Mouse (Mus musculus) kidney, adult 2 months (tissue): Measurements from ENCODE around the gene Sh3glb2.

Experiments
- CTCF ChIP-seq: fragments of 200-500 bp; conservative IDR thresholded peaks from 2 replicates; pipeline ENCODE4 v1.5.1; 2011; ENCODE audit warnings: low read depth, mild to moderate bottlenecking, control low read depth, low read length, moderate library complexity, mixed read lengths; ENCODE audit not compliant: insufficient read depth, insufficient read length
- POLR2A ChIP-seq: fragments of 200-500 bp; IDR thresholded peaks from one replicate; pipeline ENCODE4 v1.6.1; 2011; ENCODE audit warnings: low read depth, low read length, control low read depth

- TF ChIP-seq CTCF, result no peak
- TF ChIP-seq POLR2A, result no peak
Observed at GRCm38 (mm10) chr2:30371544-30371943, 12.4 kb upstream of the Sh3glb2 start.
